Mouse (Mus musculus) cortical plate, adult 2 months (tissue): ENCODE data around the gene 6430571L13Rik. TPM values are rescaled to one million over a fixed set of nuclear protein-coding genes. Genes with fewer than 3 reads are reported as not detected.

Source experiments
- H3K27ac ChIP-seq: fragments of 200-500 bp; 2 replicates; pipeline ENCODE4 v1.5.1; 2012; ENCODE audit warnings: low read length, control low read depth, inconsistent platforms; ENCODE audit not compliant: insufficient read depth
- H3K4me1 ChIP-seq: fragments of 200-500 bp; 2 replicates; pipeline ENCODE4 v1.6.1; 2011; ENCODE audit warnings: low read length; ENCODE audit not compliant: control insufficient read depth, insufficient read depth
- H3K4me3 ChIP-seq: fragments of 200-500 bp; 2 replicates; pipeline ENCODE4 v1.5.1; 2011; ENCODE audit warnings: mild to moderate bottlenecking, low read length, control low read depth; ENCODE audit not compliant: insufficient read depth
- CTCF ChIP-seq: fragments of 200-500 bp; IDR thresholded peaks from 2 replicates; pipeline ENCODE4 v1.5.1; 2011; ENCODE audit warnings: mild to moderate bottlenecking, control low read depth, low read length; ENCODE audit not compliant: insufficient read depth; ENCODE audit errors: extremely low read depth
- POLR2A ChIP-seq: fragments of 200-500 bp; IDR thresholded peaks from 2 replicates; pipeline ENCODE4 v1.6.1; 2011; ENCODE audit warnings: mild to moderate bottlenecking, low read length, control low read depth; ENCODE audit not compliant: insufficient read depth; ENCODE audit errors: extremely low read depth
- polyA plus RNA-seq: library from polyadenylated mRNA; depleted of rRNA; stranded (reverse); fragments of >200 nt; gene quantifications from 2 replicates; pipeline ENCODE4 v1.2.3, GENCODE M21; 2012

6430571L13Rik gene
- polyA plus RNA-seq, 1 experiment, result 5.2 TPM

DNA sequence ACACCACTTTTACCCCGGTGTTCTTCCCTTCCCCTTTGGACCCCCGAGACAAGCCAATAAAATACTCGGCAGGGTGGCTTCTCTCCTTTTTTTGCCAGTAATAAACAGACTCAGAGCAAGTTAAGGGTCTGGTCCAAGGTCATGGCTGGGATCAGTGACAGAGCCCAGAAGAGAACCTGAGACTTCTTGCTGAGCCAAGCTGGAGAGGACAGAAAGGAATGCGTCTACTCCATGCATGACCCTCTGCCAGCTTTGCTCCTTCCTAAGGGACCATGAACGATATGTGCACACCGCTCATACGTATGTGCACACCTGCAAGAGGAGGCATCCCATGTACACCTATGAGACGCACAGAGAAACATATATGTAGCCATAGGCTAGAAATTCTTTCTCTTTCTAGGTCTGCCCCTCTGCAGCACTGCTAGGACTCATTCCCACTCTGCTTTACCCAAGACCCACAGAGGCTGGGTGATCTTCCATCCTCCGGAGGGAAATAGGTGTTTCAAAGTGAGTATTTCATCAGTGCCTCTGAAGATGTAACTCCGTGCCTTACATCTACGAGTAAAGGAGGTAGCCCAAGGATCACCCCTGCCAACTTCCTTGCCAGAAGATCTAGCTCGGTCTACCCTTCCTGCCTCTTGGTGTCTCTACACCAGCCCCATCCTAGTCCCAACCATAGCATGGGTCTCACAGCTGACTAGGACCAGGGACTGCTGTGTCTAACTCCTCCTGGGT lies 676 bp downstream of the 6430571L13Rik start:
- Histone ChIP-seq H3K4me1 (peaks cover 5% of the 10 kb centered on the region), H3K4me3 (peak overlapping the region; percentile 67), H3K27ac (no peak overlapping the region)
- TF ChIP-seq CTCF (no peak), POLR2A (no peak)

DNA sequence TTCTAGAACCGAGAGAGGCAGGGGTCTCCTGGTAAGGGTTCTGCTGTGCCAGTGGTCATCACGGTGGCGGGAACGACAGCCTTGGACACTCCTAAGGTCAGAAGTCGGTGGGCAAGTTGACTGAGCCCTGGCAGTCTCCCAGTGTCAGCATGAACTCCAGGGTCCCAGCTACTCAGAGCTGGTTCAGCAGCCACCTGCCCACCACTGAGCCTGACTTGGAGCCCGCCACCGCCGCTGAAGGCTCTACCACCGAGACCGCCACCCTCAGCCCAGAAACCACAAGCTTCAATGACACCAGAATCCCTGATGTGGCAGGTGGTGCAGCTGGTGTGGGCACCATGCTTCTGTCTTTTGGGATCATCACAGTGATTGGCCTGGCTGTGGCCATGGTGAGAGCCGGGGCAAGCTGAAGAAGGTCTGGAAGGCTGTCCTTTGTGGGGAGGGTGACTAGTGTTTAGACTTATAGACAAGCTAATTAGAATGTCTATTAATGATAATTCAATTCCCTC lies 1.9 kb downstream of the 6430571L13Rik start:
- no peak for TF ChIP-seq CTCF
- TF ChIP-seq POLR2A, result no peak
- Histone ChIP-seq H3K4me3 (no peak overlapping the region), H3K4me1 (peaks cover 5% of the 10 kb centered on the region), H3K27ac (no peak overlapping the region)

DNA sequence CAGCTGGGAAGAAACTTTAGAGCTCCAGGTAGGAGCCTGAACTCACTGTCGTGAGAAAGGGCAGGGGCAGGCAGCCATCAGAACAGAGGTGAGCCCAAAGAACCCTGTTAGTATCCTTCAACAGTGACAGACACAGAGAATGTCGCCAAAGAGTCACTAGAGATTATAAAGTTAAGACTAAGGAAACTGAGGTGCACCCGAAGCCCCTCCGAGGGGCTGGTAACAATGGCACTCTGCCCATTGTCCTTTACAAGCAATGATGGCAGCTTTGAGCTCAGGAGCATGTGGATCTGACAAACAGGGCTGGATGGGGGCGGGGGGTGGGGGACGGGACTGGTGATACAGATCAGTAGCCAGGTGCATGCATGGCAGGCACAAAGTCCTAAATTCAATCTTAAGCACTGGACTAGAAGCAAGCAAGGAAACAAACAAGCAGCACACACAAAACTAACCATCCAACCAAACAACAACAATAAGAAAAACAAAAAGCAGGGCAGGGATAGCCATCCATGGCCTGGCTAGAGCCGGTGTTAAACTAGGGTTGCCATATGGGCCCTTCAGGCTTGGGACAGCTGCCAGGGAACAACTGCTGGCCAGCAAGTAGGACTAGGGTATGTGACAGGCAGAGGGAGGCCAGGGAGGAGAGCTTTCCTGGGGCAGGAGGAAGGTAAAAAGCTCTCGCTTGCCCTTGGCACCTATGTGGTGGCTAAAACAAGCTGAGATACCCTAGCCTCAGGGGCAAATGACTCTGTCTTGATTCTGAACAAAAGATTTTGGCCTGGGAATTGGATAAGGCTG lies 2.9 kb downstream of the 6430571L13Rik start:
- Histone ChIP-seq H3K4me3 (no peak overlapping the region), H3K27ac (no peak overlapping the region)

DNA sequence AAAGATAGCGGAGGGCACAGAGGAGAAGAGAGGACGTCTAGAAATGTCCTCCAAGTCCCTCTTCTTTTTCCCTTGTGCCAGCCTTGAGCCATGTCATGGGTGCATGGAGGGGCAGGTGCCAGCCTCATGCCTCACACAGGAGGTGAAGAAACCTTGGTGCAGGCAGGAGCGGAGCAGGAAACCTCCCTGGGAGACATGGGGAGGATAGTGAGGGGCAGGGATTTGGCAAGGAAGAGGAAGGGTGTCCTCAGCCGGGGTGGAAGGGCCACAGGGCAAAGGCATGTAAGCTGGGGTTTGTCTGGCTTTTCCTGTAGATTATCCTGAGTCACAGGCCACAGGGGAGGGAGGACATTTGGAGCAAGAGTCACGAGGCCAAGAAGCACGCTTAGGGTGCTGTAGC lies 3.6 kb downstream of the 6430571L13Rik start:
- peaks cover 2% of the 10 kb centered on the region for H3K4me1 ChIP-seq
- no peak overlapping the region for H3K4me3 ChIP-seq
- no peak overlapping the region for H3K27ac ChIP-seq
- TF ChIP-seq POLR2A, result no peak
- TF ChIP-seq CTCF, result no peak

More for the DNA sequence above, 2.9 kb downstream of the 6430571L13Rik start:
- H3K4me1 ChIP-seq, result peaks cover 4% of the 10 kb centered on the region
- no peak for TF ChIP-seq CTCF
- no peak for TF ChIP-seq POLR2A

DNA sequence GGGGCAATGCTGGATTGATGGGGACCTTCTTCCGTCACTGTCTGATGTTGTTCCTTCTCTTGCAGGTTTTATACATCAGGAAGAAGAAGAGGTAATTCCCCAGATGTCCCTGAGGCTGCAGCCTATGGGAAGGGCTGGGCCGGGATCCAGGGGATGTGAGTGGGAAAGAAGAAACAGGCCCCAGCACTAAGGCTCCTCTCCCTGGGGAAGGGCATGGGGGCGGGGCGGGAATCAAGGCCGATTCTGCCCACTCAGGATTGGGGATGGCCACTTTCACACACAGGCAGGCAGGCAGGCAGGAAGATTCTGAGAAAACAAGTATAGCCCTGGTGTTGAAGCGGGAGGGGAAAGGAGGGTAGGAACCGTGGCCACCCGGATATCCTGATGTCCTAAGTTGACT lies 5.7 kb downstream of the 6430571L13Rik start:
- no peak overlapping the region for H3K4me3 ChIP-seq

DNA sequence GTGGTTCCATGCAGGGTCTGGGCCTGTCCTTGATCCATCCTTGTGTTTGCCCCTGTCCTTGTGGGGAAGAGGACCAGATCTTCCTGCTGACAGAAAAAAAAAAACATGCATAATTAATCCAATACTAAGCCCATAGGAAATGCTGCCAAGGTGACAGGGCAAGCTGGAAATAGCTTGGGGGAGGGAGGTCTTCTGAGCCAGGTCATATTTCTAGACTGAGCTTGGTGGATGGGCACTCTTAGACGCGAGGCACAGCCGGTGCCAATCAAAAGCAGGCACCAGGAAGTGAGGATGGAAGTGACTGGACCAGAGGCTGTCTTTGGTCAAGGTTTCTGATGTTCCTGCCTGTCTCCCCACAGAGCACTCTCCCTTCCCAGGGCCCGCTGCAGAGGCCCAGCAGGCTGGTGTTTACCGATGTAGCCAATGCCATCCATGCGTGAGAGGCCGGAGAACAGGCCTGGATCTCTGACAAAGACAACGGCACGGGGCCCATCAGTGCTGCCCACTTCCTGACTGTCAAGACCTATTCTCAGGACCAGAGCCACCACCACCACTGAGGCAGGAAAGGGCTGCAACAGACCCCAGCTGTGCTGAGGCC lies 7.3 kb downstream of the 6430571L13Rik start:
- H3K4me1 ChIP-seq, result no peaks in the 10 kb centered on the region
- H3K27ac ChIP-seq, result no peak overlapping the region
- H3K4me3 ChIP-seq, result no peak overlapping the region
- no peak for TF ChIP-seq POLR2A
- TF ChIP-seq CTCF, result no peak

More for the DNA sequence above, 5.7 kb downstream of the 6430571L13Rik start:
- Histone ChIP-seq H3K4me1 (peaks cover under 1% of the 10 kb centered on the region), H3K27ac (no peak overlapping the region)
- TF ChIP-seq POLR2A (no peak), CTCF (no peak)

DNA sequence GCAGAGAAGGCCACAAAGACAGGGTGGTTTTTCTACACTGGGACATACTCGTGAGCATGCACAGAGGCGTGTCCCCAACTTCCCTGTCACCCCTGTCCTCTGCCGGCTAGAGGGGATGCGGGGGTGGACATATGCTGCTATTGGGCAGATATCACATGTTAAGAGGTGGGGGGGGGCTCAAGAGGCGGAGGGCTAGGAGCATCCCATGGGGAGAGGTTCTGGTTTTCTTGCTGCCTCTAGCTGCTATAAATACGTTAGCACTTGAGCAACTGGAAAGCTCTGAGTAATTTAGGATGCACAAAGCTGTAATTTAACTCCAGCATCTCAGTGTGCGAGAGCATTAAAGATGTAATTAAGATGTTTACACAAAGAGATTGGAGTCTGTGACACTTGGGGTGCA lies 8.9 kb downstream of the 6430571L13Rik start:
- H3K27ac ChIP-seq, result no peak overlapping the region
- no peak for TF ChIP-seq POLR2A
- no peak for TF ChIP-seq CTCF
- H3K4me1 ChIP-seq, result no peaks in the 10 kb centered on the region
- H3K4me3 ChIP-seq, result no peak overlapping the region

DNA sequence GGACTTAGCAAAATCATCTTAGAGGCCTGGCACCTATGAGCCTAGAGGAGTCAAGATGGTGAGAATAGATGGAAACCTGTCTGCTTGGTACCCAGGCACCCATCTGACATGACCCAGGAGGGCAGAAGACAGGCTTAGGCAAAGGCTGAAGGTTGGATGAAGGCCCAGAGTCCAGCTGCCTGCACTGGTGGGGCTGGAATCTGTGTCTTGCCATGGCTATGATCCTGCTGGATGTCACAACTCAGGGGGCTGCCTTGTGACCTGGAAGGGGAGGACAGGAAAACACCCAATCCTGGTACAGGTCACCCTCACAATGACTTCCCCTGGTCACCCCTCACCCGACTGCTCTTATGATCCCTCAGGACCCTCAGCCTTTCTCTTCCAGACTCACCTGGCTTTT lies 14.4 kb downstream of the 6430571L13Rik start:
- Histone ChIP-seq H3K4me3 (no peak overlapping the region), H3K4me1 (no peaks in the 10 kb centered on the region), H3K27ac (no peak overlapping the region)
- TF ChIP-seq CTCF (no peak), POLR2A (no peak)
